Comparison of ENCODE assay signal across 10 mouse cellular contexts in genomic region chr4:83314261-83314793, GRCm38 (mm10). TPM values are rescaled to one million over a fixed set of nuclear protein-coding genes. Genes with fewer than 3 reads are reported as not detected.
DNase-seq lines count a peak whose midpoint lies in the region; ATAC-seq and TF ChIP-seq lines count a peak whose summit lies in the region.
"Had no signal": no experiment of that assay in that cellular context is flagged by ENCODE, and none has a peak within 500 bp of the region (broad histone marks: within the 10 kb centered on the region; RNA-seq: fewer than 3 reads in every experiment).

No protein-coding gene starts in this region.

- WGBS in liver, adult 2 months = 87% methylated on average over 7 of the region's 7 CpGs
- 76% methylated on average over 7 of the region's 7 CpGs for WGBS in liver, embryonic 12.5 days (ENCODE audit: insufficient replicate concordance)
- 81% methylated on average over 7 of the region's 7 CpGs for WGBS in liver, embryonic 13.5 days (ENCODE audit: insufficient replicate concordance)
- 52% methylated on average over 7 of the region's 7 CpGs for WGBS in stomach, postnatal 0 days
- WGBS in midbrain, embryonic 13.5 days = 76% methylated on average over 7 of the region's 7 CpGs

- peaks cover 44% of the 10 kb centered on the region for H3K79me2 ChIP-seq in liver, adult 2 months (ENCODE audit: control insufficient read depth, insufficient read depth, low read length)

- H3K27me3 ChIP-seq in liver, adult 2 months (ENCODE audit: control insufficient read depth, insufficient read depth, low read length) = no peaks in the 10 kb centered on the region
- H3K27me3 ChIP-seq in liver, embryonic 12.5 days (replicated peaks) = no peaks in the 10 kb centered on the region
- H3K27me3 ChIP-seq in liver, embryonic 13.5 days = no peaks in the 10 kb centered on the region
- no peaks in the 10 kb centered on the region for H3K27me3 ChIP-seq in stomach, postnatal 0 days (ENCODE audit: control insufficient read depth, insufficient read depth, low read length)
- no peaks in the 10 kb centered on the region for H3K27me3 ChIP-seq in midbrain, embryonic 13.5 days
- H3K27me3 ChIP-seq: forebrain, embryonic 15.5 days had no signal

- no peaks in the 10 kb centered on the region for H3K9me3 ChIP-seq in liver, embryonic 12.5 days (replicated peaks)
- H3K9me3 ChIP-seq in liver, embryonic 13.5 days (replicated peaks) = no peaks in the 10 kb centered on the region
- no peaks in the 10 kb centered on the region for H3K9me3 ChIP-seq in stomach, postnatal 0 days (ENCODE audit: control insufficient read depth, low read length)
- no peaks in the 10 kb centered on the region for H3K9me3 ChIP-seq in midbrain, embryonic 13.5 days
- H3K9me3 ChIP-seq: forebrain, embryonic 15.5 days had no signal

- no peak for ATAC-seq in liver, embryonic 12.5 days
- no peak for ATAC-seq in liver, embryonic 13.5 days (ENCODE audit: low read depth)
- no peak for ATAC-seq in stomach, postnatal 0 days (ENCODE audit: low FRiP score, low TSS enrichment)
- no peak for ATAC-seq in midbrain, embryonic 13.5 days
- ATAC-seq: forebrain, embryonic 15.5 days had no signal

- H3K9ac ChIP-seq in liver, adult 2 months (ENCODE audit: low read depth, low read length) = no peak overlapping the region
- no peak overlapping the region for H3K9ac ChIP-seq in liver, embryonic 12.5 days
- H3K9ac ChIP-seq in liver, embryonic 13.5 days = 0 out of 2 replicates have a peak overlapping the region, but pooled peaks have one; percentile 67
- no peak overlapping the region for H3K9ac ChIP-seq in stomach, postnatal 0 days (ENCODE audit: low read length)
- no peak overlapping the region for H3K9ac ChIP-seq in midbrain, embryonic 13.5 days (replicated peaks)
- H3K9ac ChIP-seq: forebrain, embryonic 15.5 days had no signal

- H3K36me3 ChIP-seq in liver, adult 2 months (ENCODE audit: control insufficient read depth, insufficient read depth, low read length) = no peaks in the 10 kb centered on the region
- no peaks in the 10 kb centered on the region for H3K36me3 ChIP-seq in liver, embryonic 12.5 days
- H3K36me3 ChIP-seq in liver, embryonic 13.5 days = no peaks in the 10 kb centered on the region
- no peaks in the 10 kb centered on the region for H3K36me3 ChIP-seq in stomach, postnatal 0 days (ENCODE audit: control insufficient read depth, insufficient read depth, low read length)
- no peaks in the 10 kb centered on the region for H3K36me3 ChIP-seq in midbrain, embryonic 13.5 days
- H3K36me3 ChIP-seq: forebrain, embryonic 15.5 days had no signal

- H3K4me1 ChIP-seq in liver, adult 2 months (ENCODE audit: control insufficient read depth, insufficient read depth, low read length) = peaks cover 24% of the 10 kb centered on the region
- peaks cover 27% of the 10 kb centered on the region for H3K4me1 ChIP-seq in liver, embryonic 12.5 days
- H3K4me1 ChIP-seq in liver, embryonic 13.5 days (replicated peaks) = peaks cover 22% of the 10 kb centered on the region
- peaks cover 5% of the 10 kb centered on the region; the same call in 1 of the 2 replicates for H3K4me1 ChIP-seq in stomach, postnatal 0 days (replicated peaks; ENCODE audit: control insufficient read depth, insufficient read depth)
- H3K4me1 ChIP-seq in midbrain, embryonic 13.5 days (replicated peaks) = no peaks in the 10 kb centered on the region

- no peak for DNase-seq in liver, adult 2 months (ENCODE audit: extremely low read depth, low read depth, low spot score)
- DNase-seq in MN1 (ENCODE audit: low spot score) = peak; percentile 66
- no peak for DNase-seq in liver, embryonic 13.5 days
- DNase-seq in stomach, postnatal 0 days (ENCODE audit: low spot score) = no peak
- no peak for DNase-seq in cerebellum, postnatal 25 days
- no peak for DNase-seq in adrenal gland, adult 2 months
- DNase-seq: cerebellum, adult 11 months had no signal

- TF ChIP-seq EP300 in stomach, postnatal 0 days (optimal IDR thresholded peaks at IDR 0.05) = no peak

- H3K4me3 ChIP-seq in liver, adult 2 months (ENCODE audit: insufficient read depth, low read depth, low read length) = no peak overlapping the region
- no peak overlapping the region for H3K4me3 ChIP-seq in liver, embryonic 12.5 days
- no peak overlapping the region for H3K4me3 ChIP-seq in liver, embryonic 13.5 days (replicated peaks)
- no peak overlapping the region for H3K4me3 ChIP-seq in stomach, postnatal 0 days (ENCODE audit: low read depth, low read length)
- no peak overlapping the region for H3K4me3 ChIP-seq in midbrain, embryonic 13.5 days (replicated peaks)
- H3K4me3 ChIP-seq: forebrain, embryonic 15.5 days had no signal

- no peak for TF ChIP-seq POLR2A in liver, adult 2 months (IDR thresholded peaks at IDR 0.05; ENCODE audit: extremely low read depth, insufficient read depth, low read length)

- TF ChIP-seq CTCF in liver, adult 2 months (IDR thresholded peaks at IDR 0.05; ENCODE audit: low read depth, low read length) = no peak
- TF ChIP-seq CTCF in stomach, postnatal 0 days (IDR thresholded peaks at IDR 0.05; ENCODE audit: low read depth) = no peak; the same call in 1 of the 2 replicates

- no peak overlapping the region for H3K4me2 ChIP-seq in liver, embryonic 12.5 days
- peak overlapping the region; percentile 67; the same call in 1 of the 2 replicates for H3K4me2 ChIP-seq in liver, embryonic 13.5 days
- no peak overlapping the region for H3K4me2 ChIP-seq in stomach, postnatal 0 days (replicated peaks; ENCODE audit: low read depth)
- no peak overlapping the region for H3K4me2 ChIP-seq in midbrain, embryonic 13.5 days (replicated peaks)
- H3K4me2 ChIP-seq: forebrain, embryonic 15.5 days had no signal

- H3K27ac ChIP-seq in liver, adult 2 months (replicated peaks; ENCODE audit: insufficient read depth, low read depth, low read length) = peak overlapping the region; percentile 30; the same call in 1 of the 2 replicates
- no peak overlapping the region for H3K27ac ChIP-seq in liver, embryonic 12.5 days
- no peak overlapping the region for H3K27ac ChIP-seq in liver, embryonic 13.5 days
- H3K27ac ChIP-seq in stomach, postnatal 0 days (replicated peaks) = 0 out of 2 replicates have a peak overlapping the region, but pooled peaks have one; percentile 30
- no peak overlapping the region for H3K27ac ChIP-seq in midbrain, embryonic 13.5 days
- H3K27ac ChIP-seq: forebrain, embryonic 15.5 days had no signal

RNA-seq across cellular contexts. Expression of gene Ttc39b, which starts 9.7 kb away (rescaled TPM):
- total RNA-seq in liver, adult 2 months (2014; rRNA removed) = 21.0 and 21.3 TPM in 2 replicates
- polyA plus RNA-seq in liver, adult 2 months (2012; rRNA removed) = 6.5 and 6.7 TPM in 2 replicates
- 4.2 and 4.3 TPM in 2 replicates for polyA plus RNA-seq in liver, embryonic 12.5 days (2016; fragmentation: Nextera tagmentation; extraction: Ambion mirVana)
- polyA plus RNA-seq in liver, embryonic 13.5 days (2015; fragmentation: Nextera tagmentation; extraction: Ambion mirVana) = 2.8 and 3.4 TPM in 2 replicates
- 14.0 and 15.7 TPM in 2 replicates for polyA plus RNA-seq in stomach, postnatal 0 days (2015; fragmentation: Nextera tagmentation; extraction: Ambion mirVana)
- 3.7 and 4.4 TPM in 2 replicates for polyA plus RNA-seq in midbrain, embryonic 13.5 days (2015; fragmentation: Nextera tagmentation; extraction: Ambion mirVana)
- 10 to 100 TPM; 17.9 to 18.2 TPM for total RNA-seq in adrenal gland, adult 2 months (2021)
- polyA plus RNA-seq in adrenal gland, adult 2 months (2012; rRNA removed) = 1.3 and 1.5 TPM in 2 replicates

Comparison
In these comparisons a context has a peak if more than half of its experiments do, and no peak if none do; other contexts are left out.
1. H3K27ac ChIP-seq: peak in liver, adult 2 months (single experiment) and stomach, postnatal 0 days (single experiment); none in liver, embryonic 12.5 days (single experiment), liver, embryonic 13.5 days (single experiment) and midbrain, embryonic 13.5 days (single experiment).